Mouse (Mus musculus): Measurements from ENCODE around the gene Ehbp1. TPM values are rescaled to one million over a fixed set of nuclear protein-coding genes. Genes with fewer than 3 reads are reported as not detected.

Gene Ehbp1
- total and polyA plus RNA-seq, 3 experiments, result 2.5 to 4.0 (median 3.1) TPM

GRCm38 (mm10) chr11:22138466-22138865 lies 203.6 kb downstream of the Ehbp1 start:
- TF ChIP-seq ELF1 (IDR thresholded peaks at IDR 0.05; ENCODE audit: low read depth, low read length) (no peak), TBP (conservative IDR thresholded peaks at IDR 0.05; ENCODE audit: low read depth, low read length) (no peak), POLR2A (IDR thresholded peaks at IDR 0.05; ENCODE audit: low read depth, low read length) (no peak), KAT2A (IDR thresholded peaks at IDR 0.05; ENCODE audit: insufficient replicate concordance, low read length) (no peak), SMC3 (IDR thresholded peaks at IDR 0.05; ENCODE audit: low read depth, low read length) (no peak), ZNF384 (IDR thresholded peaks at IDR 0.05; ENCODE audit: low read depth, low read length) (0 out of 2 replicates have a peak, but pooled peaks have one; percentile 26)
- Histone ChIP-seq H3K27me3 (replicated peaks) (no peaks in the 10 kb centered on the region), H3K79me2 (replicated peaks; ENCODE audit: control insufficient read depth, extremely low read depth, insufficient read depth, poor library complexity, severe bottlenecking) (no peaks in the 10 kb centered on the region), H3K4me3 (replicated peaks in 1 of 3; ENCODE audit: low read depth in 2 of 3, low read length in 2 of 3, poor library complexity in 1 of 3) (no peak overlapping the region), H3K9me3 (replicated peaks; ENCODE audit: low read length) (no peaks in the 10 kb centered on the region), H3K9ac (ENCODE audit: insufficient read depth, low read depth) (no peak overlapping the region), H3K4me1 (ENCODE audit: control insufficient read depth in 1 of 2, insufficient read depth in 2 of 2) (peaks cover 2 to 4% of the 10 kb centered on the region in 2 experiments; a peak in 1 of 4 replicates), H3K36me3 (replicated peaks in 1 of 2; ENCODE audit: control insufficient read depth in 1 of 2, insufficient read depth in 1 of 2, low read length in 1 of 2) (no peaks in the 10 kb centered on the region), H3K4me2 (ENCODE audit: insufficient read depth, low read depth, poor library complexity, severe bottlenecking) (no peak overlapping the region), H3K27ac (ENCODE audit: insufficient read depth, low read depth) (no peak overlapping the region)
- dilution Hi-C loops (cut with MboI; ENCODE audit: extremely low pct_ligation_motif_present, extremely low pct_unique_long_range_greater_than_20kb, low sequenced_read_pairs) (no loop called here), in situ Hi-C loops (cut with MboI; ENCODE audit: low pct_ligation_motif_present, low pct_unique_long_range_greater_than_20kb, low sequenced_read_pairs) (no loop called here)
- no peak for DNase-seq (ENCODE audit: extremely low read depth)

- peaks cover 4 to 7% of the 10 kb centered on the region in 2 experiments; a peak in 1 of 4 replicates for H3K4me1 ChIP-seq (ENCODE audit: control insufficient read depth in 1 of 2, insufficient read depth in 2 of 2)
- H3K4me3 ChIP-seq (replicated peaks in 1 of 3; ENCODE audit: low read depth in 2 of 3, low read length in 2 of 3, poor library complexity in 1 of 3), result no peak overlapping the region
- H3K27ac ChIP-seq (ENCODE audit: insufficient read depth, low read depth), result no peak overlapping the region
- no peaks in the 10 kb centered on the region for H3K9me3 ChIP-seq (replicated peaks; ENCODE audit: low read length)
- no peak for TF ChIP-seq UBTF (IDR thresholded peaks at IDR 0.05; ENCODE audit: low read depth, low read length)
- no peak for TF ChIP-seq TBP (conservative IDR thresholded peaks at IDR 0.05; ENCODE audit: low read depth, low read length)
- no peak for TF ChIP-seq NRF1 (IDR thresholded peaks at IDR 0.05; ENCODE audit: low read depth, low read length)
- no peak for TF ChIP-seq GABPA (IDR thresholded peaks at IDR 0.05; ENCODE audit: insufficient replicate concordance, low read depth, low read length)
- TF ChIP-seq MAFK (IDR thresholded peaks at IDR 0.05; ENCODE audit: insufficient replicate concordance, low read length), result no peak
- TF ChIP-seq ZC3H11A (IDR thresholded peaks at IDR 0.05; ENCODE audit: low read depth, low read length), result no peak
- TF ChIP-seq ZMIZ1 (IDR thresholded peaks at IDR 0.05; ENCODE audit: low read depth, low read length), result no peak
- TF ChIP-seq MYC (IDR thresholded peaks at IDR 0.05; ENCODE audit: low read depth, low read length), result no peak
- no peak for TF ChIP-seq EP300 (IDR thresholded peaks at IDR 0.05; ENCODE audit: low read length)
- no peak for TF ChIP-seq RAD21 (IDR thresholded peaks at IDR 0.05; ENCODE audit: low read depth, low read length)
- TF ChIP-seq KAT2A (IDR thresholded peaks at IDR 0.05; ENCODE audit: insufficient replicate concordance, low read length), result no peak
- no peak for TF ChIP-seq ZNF384 (IDR thresholded peaks at IDR 0.05; ENCODE audit: low read depth, low read length)
- H3K4me2 ChIP-seq (ENCODE audit: insufficient read depth, low read depth, poor library complexity, severe bottlenecking), result no peak overlapping the region
- H3K79me2 ChIP-seq (replicated peaks; ENCODE audit: control insufficient read depth, extremely low read depth, insufficient read depth, poor library complexity, severe bottlenecking), result no peaks in the 10 kb centered on the region
- DNase-seq (ENCODE audit: extremely low read depth), result no peak
- no peaks in the 10 kb centered on the region for H3K27me3 ChIP-seq (replicated peaks)
- H3K9ac ChIP-seq (ENCODE audit: insufficient read depth, low read depth), result no peak overlapping the region
- dilution Hi-C loops (cut with MboI; ENCODE audit: extremely low pct_ligation_motif_present, extremely low pct_unique_long_range_greater_than_20kb, low sequenced_read_pairs) (no loop called here), in situ Hi-C loops (cut with MboI; ENCODE audit: low pct_ligation_motif_present, low pct_unique_long_range_greater_than_20kb, low sequenced_read_pairs) (no loop called here)
- H3K36me3 ChIP-seq (replicated peaks in 1 of 2; ENCODE audit: control insufficient read depth in 1 of 2, insufficient read depth in 1 of 2, low read length in 1 of 2), result no peaks in the 10 kb centered on the region
These were observed 216.9 kb downstream of the Ehbp1 start for GRCm38 (mm10) chr11:22125188-22125587.

All from CH12.LX (cell line).